Mouse (Mus musculus) left cerebral cortex, adult 11 months (tissue): ENCODE measurements around the gene Pgam2.

Experiments used
- DNase-seq: peaks from one replicate; pipeline ENCODE4 v3.0.0; 2022; ENCODE audit warnings: low spot score

The Pgam2 gene

GRCm38 (mm10) chr11:5805711-5806110, 2.2 kb upstream of the Pgam2 start:
- no peak for DNase-seq

GRCm38 (mm10) chr11:5804174-5804573, 641 bp upstream of the Pgam2 start:
- no peak for DNase-seq

- DNase-seq, result no peak
Observed at GRCm38 (mm10) chr11:5802457-5803217, 896 bp downstream of the Pgam2 start.

GRCm38 (mm10) chr11:5802005-5802404, 1.5 kb downstream of the Pgam2 start:
- DNase-seq, result no peak

GRCm38 (mm10) chr11:5801511-5801910, 2.0 kb downstream of the Pgam2 start:
- no peak for DNase-seq

GRCm38 (mm10) chr11:5799621-5800490, 3.7 kb downstream of the Pgam2 start:
- no peak for DNase-seq

GRCm38 (mm10) chr11:5797928-5798327, 5.6 kb downstream of the Pgam2 start:
- DNase-seq, result no peak

GRCm38 (mm10) chr11:5797371-5797770, 6.2 kb downstream of the Pgam2 start:
- DNase-seq, result no peak

- DNase-seq, result no peak
Observed at GRCm38 (mm10) chr11:5796939-5797338, 6.6 kb downstream of the Pgam2 start.

GRCm38 (mm10) chr11:5795706-5796105, 7.8 kb downstream of the Pgam2 start:
- no peak for DNase-seq

- DNase-seq, result no peak
Observed at GRCm38 (mm10) chr11:5795290-5795689, 8.2 kb downstream of the Pgam2 start.

GRCm38 (mm10) chr11:5790431-5790830, 13.1 kb downstream of the Pgam2 start:
- DNase-seq, result no peak

- no peak for DNase-seq
Observed at GRCm38 (mm10) chr11:5789754-5790333, 13.7 kb downstream of the Pgam2 start.

GRCm38 (mm10) chr11:5789071-5789753, 14.3 kb downstream of the Pgam2 start:
- DNase-seq, result no peak

GRCm38 (mm10) chr11:5788056-5789014, 15.2 kb downstream of the Pgam2 start, which contains the start of gene Dbnl:
Gene Dbnl (plus strand): TSS chr11:5788488.
- DNase-seq, result peak; percentile 91

- DNase-seq, result no peak
Observed at GRCm38 (mm10) chr11:5787671-5788055, 15.9 kb downstream of the Pgam2 start.

- DNase-seq, result no peak
Observed at GRCm38 (mm10) chr11:5785732-5786131, 17.8 kb downstream of the Pgam2 start.

- no peak for DNase-seq
Observed at GRCm38 (mm10) chr11:5782199-5782944, 21.2 kb downstream of the Pgam2 start.

- no peak for DNase-seq
Observed at GRCm38 (mm10) chr11:5780035-5780499, 23.5 kb downstream of the Pgam2 start.

GRCm38 (mm10) chr11:5778481-5778880, 25.1 kb downstream of the Pgam2 start:
- no peak for DNase-seq
